Mouse (Mus musculus) G1E-ER4 (cell line): Measurements from ENCODE around the gene Chtop. TPM values are rescaled to one million over a fixed set of nuclear protein-coding genes. Genes with fewer than 3 reads are reported as not detected.

ENCODE experiments used
- GATA1 ChIP-seq: IDR thresholded peaks from one replicate; pipeline ENCODE4 v1.8.0; 2012; ENCODE audit warnings: low read length, inconsistent platforms
- polyA plus RNA-seq: library from polyadenylated mRNA; stranded (reverse); fragments of >175 nt; gene quantifications from 2 replicates; pipeline ENCODE4 v1.2.3, GENCODE M21; 2012

Gene Chtop
- polyA plus RNA-seq, 1 experiment: 144 TPM

DNA sequence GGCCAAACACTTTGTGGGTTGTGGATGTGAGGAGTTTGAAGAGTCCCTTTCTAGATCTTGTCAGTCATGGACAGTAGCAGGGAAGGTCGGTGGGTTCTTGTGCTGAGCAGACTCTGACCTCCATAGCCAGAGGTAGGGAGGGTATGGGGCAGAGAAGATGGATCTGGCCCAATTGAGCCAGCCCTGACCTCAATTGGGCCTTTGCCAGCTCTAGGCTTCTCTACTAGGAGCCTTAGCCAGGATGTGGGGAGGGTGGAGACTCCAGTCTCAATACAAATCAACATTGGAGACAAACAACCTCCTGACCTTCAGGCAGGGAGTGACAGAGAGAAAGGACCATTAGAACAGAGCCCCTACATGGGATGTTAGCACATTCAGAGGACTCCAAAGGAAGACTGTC lies 5.9 kb upstream of the Chtop start:
- TF ChIP-seq GATA1: no peak

DNA sequence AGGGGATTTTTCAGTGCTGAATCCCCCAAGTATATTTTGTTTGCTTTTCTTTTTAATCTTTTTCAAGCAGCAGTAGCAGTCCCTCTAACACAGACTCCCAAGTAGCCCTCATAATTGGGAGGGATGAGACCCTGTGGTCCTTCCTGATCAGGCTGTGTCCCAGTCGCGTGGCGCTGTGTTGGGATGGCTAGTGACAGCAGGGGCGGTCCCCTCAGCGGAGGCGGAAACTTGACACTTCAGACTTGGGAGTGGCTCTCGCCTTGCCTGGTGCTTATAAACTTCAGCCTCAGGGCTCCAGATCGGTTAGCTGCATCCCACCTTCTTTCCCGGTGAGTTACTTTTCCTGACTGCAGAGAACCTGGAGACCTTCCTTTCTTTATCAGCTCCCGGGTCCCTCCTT lies 5.4 kb upstream of the Chtop start:
- TF ChIP-seq GATA1: no peak

DNA sequence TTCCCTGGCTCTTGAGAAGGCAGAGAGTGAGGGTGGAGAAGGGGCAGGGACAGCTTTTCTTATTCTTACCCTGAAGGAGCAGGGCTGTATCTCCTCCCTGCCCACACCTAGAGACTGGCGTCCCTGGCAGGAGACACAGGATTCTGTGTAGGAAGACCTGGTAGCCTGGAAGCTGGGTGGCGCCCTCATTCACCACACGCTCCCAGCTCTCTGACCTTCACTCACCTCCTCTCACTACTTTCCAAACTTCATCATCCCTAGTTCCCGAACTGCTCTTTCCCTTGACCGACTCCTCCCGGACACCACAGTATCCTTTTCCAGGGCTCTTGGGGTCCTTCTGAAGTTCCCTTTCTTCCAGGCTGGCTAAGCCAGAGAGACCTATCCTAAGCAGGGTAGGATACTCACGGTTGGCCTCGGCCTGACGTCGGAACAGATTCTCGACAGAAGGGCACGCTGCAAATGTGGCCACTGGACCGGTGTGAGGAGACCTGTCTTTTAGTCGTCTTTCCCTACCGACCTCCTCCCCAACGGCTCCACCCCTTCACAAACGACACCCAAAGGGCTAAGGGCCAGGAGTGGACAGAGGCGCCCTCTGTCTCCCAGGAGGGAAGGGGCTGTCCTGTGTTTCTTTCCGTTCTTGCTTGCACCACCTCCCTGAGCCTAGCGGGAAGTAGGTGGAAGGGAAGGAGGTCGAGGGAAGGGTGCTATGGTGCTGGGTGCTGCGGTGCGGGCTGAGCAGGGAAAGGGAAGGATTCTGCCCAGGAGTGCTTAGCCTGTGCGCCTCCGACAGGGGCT lies 4.7 kb upstream of the Chtop start, which contains the start of the genes S100a1 and S100a13:
S100a1 (minus strand) TSS at position 597 of the 795 bp plus-strand sequence.
S100a13 (plus strand) TSS at position 640 of the 795 bp plus-strand sequence.
- no peak for TF ChIP-seq GATA1

DNA sequence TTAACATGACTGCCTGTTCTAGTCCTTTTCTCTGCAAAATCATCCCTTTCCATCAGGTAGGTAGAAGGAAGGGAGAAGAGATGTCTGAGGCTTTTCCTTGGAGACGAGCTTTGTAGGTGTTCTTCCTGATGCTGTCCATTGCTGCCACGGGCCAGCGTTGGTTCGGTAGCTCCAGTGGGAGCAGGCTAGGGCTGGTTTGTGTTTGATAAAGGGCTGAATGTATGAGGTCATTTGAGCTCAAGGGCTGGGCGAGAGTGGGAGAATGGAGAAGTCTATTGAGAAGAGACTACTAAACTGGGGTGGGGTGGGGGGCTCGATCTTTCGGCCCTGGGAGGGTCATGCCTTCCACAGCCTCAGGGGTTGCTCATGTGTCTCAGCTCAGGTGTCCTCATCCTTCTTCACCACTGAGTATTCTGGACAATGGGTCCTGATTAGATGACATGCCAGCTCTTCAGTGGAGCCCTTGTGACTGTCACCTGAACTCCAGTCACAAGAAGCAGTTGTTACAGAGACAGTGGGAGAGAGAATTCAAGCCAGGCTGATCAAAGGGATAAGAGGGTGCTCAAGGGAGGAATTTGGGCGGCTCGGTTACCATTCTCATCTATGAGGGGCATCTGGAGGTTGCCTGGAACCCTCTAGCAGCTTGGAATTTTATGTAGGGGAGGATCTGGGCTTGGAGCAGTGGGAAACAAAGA lies 3.8 kb upstream of the Chtop start:
- TF ChIP-seq GATA1: no peak

DNA sequence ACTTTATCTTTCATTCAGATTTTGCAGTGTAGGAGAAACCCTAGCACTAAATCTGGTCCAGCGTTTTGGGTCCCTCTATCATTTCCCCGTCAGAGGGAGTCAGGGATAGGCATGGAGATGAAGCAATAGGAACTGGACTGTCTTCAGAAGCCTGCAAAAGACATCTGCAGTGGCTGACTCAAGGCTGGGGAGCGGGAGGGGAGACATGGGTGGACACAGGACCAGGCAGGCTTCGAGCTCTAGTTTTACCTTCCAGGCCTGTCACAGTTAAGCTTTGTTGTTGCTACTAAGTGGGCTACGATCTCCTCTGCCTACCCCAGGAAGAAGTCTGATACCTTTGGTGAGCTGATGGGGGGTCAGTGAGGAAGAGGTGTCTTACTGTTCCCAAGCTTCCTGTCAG lies 3.0 kb upstream of the Chtop start:
- no peak for TF ChIP-seq GATA1

DNA sequence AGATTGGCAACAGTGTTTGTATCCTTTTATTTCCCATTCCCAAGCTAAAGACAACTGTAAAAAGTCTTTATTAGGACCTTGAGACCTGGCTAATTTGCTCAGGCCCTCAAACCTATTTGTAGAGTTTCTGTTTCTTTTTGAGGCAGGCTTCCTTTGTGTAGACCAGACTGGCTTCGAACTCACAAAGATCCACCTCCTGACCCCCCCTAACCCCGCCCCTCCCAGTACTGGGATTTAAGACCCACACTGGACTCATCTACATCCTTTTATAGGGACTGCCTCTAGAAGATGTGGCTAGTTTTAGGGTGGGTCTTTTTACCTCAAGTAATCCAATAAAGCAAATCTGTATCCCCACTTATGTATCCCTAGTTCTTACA lies 437 bp upstream of the Chtop start:
- no peak for TF ChIP-seq GATA1

DNA sequence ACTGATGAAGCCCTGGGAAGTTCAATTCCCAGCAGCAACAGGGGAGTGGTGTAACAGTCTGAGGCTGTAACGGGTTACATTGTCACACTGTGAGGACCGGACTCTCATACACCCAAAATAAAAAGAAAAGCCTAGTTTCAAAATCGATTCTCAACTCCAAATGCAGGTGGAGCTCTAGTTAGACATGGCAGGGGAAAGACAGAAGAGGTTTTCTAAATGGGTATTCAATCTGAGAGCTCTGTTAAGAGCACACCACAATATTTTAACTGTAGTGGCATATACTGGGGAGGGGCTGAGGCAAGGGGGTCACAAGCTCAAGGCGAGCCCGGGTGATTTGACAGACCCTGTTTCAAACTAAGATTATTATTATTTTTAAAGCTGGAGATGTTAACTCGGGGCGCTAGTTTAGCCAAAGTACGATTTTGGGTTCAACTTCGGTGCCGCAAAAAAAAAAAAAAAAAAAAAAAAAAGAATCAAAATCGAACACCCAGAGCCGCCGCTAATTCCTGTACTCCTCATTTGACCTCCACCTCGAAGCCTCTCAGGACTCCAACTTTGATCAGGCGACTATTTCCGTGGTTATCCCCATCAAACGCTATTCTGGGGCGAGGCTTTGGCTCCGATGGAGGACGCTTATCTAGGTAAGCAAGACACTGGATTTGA lies 880 bp downstream of the Chtop start:
- TF ChIP-seq GATA1: no peak

DNA sequence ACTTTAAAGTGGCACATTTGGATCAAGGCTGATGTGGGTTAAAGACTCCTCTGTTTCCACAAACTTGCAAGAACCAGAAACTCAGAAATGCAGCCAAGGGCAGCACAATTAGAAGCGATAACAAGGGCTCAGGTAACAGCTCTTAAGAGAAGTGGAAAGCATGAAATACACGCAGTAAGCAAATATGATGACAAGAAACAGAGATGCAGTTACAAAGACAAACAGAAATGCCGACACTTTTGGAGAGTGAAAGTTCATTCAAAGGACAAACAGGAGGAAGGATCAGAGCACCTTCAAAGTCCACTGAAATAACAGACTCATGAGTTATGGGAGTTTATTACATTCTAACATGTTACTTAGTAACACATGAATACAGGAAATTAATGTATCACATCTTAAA lies 2.9 kb downstream of the Chtop start:
- TF ChIP-seq GATA1: no peak

DNA sequence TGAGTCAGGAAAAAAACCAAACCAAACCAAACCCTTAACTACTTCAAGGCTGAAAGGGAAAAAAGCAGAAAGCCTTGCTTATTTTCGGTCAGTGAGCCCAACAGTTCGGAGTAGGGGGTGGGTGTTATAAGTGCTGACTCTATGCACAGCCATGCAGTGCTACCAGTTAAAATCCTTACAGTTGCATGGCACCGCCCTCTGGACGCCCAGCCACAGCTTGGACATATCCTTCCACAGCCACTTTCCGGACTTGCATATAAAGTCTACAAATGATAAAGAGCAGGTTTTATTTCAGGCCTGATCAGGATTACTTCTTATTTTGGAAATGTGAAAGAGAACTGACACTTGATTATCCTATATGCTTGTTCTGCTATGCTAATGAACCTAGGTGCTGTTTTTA lies 4.1 kb downstream of the Chtop start:
- TF ChIP-seq GATA1: no peak

DNA sequence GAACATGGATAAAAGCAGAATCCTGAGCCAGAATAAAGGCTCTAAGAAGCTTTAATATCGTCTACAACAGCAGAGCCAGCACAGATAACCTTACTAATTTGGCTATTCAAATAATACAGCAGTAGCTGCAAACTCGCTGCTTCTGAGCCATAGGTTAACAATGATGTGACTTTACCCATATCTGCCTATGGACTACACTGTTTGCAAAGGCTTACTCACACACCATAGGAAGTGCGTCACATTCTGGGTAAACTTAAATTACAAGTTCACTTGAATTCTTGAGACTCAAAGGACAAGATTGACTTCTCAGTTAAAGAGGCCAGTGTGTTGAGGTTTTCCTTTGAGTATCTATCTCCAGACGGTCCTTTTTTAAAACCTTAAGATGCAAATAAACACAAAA lies 5.9 kb downstream of the Chtop start:
- TF ChIP-seq GATA1: no peak

DNA sequence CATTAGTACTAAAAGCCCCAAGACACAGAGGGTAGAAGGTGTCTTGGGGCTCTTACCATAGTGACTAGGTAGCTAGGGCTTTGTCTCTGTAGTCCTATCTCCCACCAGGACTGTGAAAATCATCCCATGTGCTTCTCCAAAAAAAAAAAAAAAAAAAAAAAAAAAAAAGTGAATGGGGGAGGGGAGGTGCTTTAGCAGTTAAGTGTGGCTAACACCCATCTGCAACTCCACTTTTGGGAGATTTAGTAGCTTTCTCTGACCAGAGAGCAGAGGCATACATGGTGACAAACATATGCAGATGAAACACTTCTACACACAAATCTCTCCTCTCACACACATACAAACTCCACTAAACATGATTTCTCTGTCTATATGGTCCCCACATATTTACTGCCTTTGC lies 11.7 kb downstream of the Chtop start:
- TF ChIP-seq GATA1: no peak

DNA sequence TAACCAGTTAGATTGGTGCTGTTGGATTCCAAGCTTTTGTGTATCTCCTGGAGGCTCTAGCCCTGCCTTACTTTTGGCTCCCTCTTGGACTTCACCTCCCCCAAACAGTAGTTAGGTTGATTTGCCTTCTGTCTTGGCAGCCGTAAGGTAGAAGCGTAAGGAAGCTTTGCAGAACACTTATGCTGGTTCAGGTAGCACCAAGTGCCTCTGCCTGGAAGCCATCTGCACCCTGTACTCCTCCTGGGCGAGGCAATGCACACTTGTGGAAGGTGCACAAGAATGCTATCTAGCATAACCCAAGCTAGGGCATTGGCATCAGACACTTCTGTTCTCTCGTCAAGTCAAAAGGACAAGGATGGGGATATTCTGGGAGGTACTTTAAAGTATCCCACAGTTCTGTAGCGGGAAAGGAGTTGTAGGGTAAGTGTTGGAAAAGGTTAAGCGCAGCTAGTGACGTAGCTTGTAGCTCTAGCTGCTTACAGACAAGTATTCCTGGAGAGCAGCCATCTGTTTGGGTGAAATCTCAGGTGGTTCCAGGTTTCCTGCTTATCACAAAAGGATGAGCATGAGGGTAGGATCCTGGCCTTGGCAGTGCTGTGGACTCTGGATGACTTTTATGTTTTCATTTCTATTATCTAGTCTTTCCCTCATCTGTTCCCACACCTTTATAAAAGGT lies 13.3 kb downstream of the Chtop start:
- TF ChIP-seq GATA1: no peak

DNA sequence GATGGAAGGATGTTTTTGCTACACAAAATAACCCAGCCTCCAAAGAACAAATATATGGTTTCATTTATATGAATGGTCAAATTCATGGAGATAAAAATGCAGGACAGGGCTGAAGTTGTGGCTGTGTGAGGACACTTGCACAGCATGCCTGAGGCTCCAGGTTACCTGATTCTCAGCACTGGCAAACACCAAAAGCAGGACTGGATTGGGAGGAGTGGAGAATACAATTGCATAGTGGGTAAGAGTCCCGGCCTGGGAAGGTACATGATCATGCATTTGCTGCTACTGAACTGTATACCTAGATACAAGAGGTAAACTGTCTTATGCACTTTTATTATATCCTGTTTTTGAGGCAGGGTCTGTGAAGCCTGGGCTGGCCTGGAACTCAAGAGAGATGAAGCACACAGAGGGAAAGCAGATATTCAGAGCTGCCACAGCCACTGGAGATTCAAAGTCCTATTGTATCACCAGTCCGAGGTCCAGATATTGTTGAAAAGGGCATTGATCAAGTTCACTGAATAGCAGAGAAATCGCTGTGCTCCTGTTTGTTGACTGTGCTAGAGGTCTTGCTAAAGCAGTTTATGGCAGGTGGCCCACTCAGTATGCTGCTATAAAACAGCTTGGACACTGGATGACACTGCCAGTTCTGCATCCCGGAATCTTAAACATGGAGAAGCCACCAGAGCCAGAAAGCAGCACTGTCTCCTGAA lies 15.3 kb downstream of the Chtop start:
- no peak for TF ChIP-seq GATA1

DNA sequence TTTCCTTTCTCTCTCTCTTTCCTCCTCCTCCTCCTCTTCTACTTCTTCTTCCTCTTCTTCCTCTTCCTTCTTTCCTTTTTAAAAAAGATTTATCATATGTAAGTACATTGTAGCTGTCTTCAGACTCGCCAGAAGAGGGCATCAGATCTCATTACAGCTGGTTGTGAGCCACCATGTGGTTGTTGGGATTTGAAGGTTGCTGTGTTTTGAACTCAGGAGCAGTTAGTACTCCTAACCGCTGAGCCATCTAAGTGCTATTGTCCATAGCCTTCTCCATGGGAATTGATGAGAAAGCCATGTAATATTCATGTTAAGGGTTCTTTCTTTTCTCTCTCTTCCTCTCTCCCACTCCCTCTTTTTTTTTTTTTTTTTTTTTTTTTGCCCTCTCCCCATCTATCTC lies 17.9 kb downstream of the Chtop start:
- no peak for TF ChIP-seq GATA1

DNA sequence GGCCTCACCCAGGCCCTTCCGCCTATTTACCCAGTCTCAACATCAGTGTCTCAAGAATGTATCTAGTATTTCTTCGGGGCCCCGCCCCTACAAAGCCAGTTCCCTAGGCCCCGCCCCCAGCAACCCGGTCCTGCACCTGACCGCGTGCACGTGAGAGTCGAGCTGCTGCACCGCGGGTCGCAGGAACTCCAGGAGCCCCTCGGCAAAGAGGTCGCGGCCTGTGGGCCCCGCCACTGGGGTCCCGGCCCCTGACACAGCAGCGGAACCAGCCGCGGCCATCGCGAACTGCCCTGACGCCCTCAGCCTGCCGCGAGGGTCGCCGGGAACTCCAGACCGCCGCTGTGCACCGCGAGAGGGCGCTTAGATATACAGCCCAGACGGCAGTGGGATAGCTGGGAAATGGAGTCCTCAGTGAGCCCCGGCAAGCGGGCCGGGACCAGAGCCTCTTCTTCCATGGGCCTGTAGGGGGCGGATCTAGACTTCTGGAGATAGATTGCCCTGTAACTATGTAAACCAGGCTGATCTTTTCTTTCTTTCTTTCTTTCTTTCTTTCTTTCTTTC lies 18.5 kb downstream of the Chtop start, which contains the start of gene Snapin:
Snapin (minus strand) TSS at position 338 of the 561 bp plus-strand sequence.
- TF ChIP-seq GATA1: no peak
